In the genomic region with DNA sequence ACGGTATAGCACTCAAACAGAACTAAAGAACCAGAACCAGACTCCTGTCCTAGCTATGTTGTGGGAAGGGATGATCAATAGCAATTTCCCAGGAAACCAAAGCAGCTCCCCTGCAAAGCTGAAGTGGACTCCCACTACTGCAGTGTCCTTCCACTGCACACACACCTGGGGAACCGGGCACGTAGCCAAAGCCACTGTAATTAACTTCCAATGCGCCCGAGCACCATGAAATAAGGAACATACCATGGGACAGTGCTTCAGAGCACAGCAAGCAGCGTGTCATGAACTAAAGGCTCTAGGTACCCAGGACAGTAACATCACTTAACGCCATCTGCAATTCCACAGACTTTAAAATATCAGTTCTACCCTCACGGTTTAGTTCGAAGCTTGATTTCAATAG, we compare ENCODE assay signal across 17 mouse cellular contexts.
DNase-seq lines count a peak whose midpoint lies in the region; ATAC-seq lines count a peak whose summit lies in the region.
"Had no signal": no experiment of that assay in that cellular context is flagged by ENCODE, and none has a peak within 500 bp of the region (broad histone marks: within the 10 kb centered on the region; RNA-seq: fewer than 3 reads in every experiment).

No protein-coding gene starts in this region.

- H3K9me3 ChIP-seq in limb, embryonic 13.5 days = no peaks in the 10 kb centered on the region
- H3K9me3 ChIP-seq in limb, embryonic 10.5 days (replicated peaks) = no peaks in the 10 kb centered on the region
- H3K9me3 ChIP-seq: midbrain, embryonic 12.5 days; neural tube, embryonic 15.5 days had no signal

- no peaks in the 10 kb centered on the region for H3K27me3 ChIP-seq in limb, embryonic 13.5 days
- H3K27me3 ChIP-seq in limb, embryonic 10.5 days (ENCODE audit: low read depth, poor library complexity, severe bottlenecking) = no peaks in the 10 kb centered on the region
- H3K27me3 ChIP-seq: midbrain, embryonic 12.5 days; neural tube, embryonic 15.5 days; Patski had no signal

- H3K27ac ChIP-seq in limb, embryonic 13.5 days = no peak overlapping the region
- H3K27ac ChIP-seq in limb, embryonic 10.5 days = no peak overlapping the region
- H3K27ac ChIP-seq: midbrain, embryonic 12.5 days; neural tube, embryonic 15.5 days; stomach, postnatal 0 days had no signal

- no peak overlapping the region for H3K4me2 ChIP-seq in limb, embryonic 13.5 days (replicated peaks)
- H3K4me2 ChIP-seq: midbrain, embryonic 12.5 days; neural tube, embryonic 15.5 days had no signal

- intact Hi-C loops in gastrocnemius, postnatal 14 days (cut with DNase I; ENCODE audit: low total_unique reads) = no loop called here

- no peak overlapping the region for H3K4me3 ChIP-seq in limb, embryonic 13.5 days
- no peak overlapping the region for H3K4me3 ChIP-seq in limb, embryonic 10.5 days
- H3K4me3 ChIP-seq: midbrain, embryonic 12.5 days; neural tube, embryonic 15.5 days had no signal

- H3K36me3 ChIP-seq in limb, embryonic 13.5 days = 0 out of 2 replicates have a peak, but pooled peaks cover 4% of the 10 kb centered on the region
- H3K36me3 ChIP-seq in limb, embryonic 10.5 days = peaks cover 7% of the 10 kb centered on the region
- H3K36me3 ChIP-seq: midbrain, embryonic 12.5 days; neural tube, embryonic 15.5 days had no signal

- ATAC-seq in limb, embryonic 13.5 days (ENCODE audit: low FRiP score, low read depth) = peak; percentile 28; the same call in 1 of the 2 replicates
- no peak for ATAC-seq in cerebellum, adult (ENCODE audit: insufficient number of reproducible peaks, low FRiP score, low TSS enrichment)
- ATAC-seq: Patski had no signal

- peaks cover 10% of the 10 kb centered on the region for H3K4me1 ChIP-seq in limb, embryonic 13.5 days
- H3K4me1 ChIP-seq in limb, embryonic 10.5 days = no peaks in the 10 kb centered on the region
- H3K4me1 ChIP-seq: midbrain, embryonic 12.5 days had no signal

- WGBS in limb, embryonic 13.5 days = 59% methylated on average over 9 of the region's 9 CpGs
- WGBS in limb, embryonic 10.5 days = 94% methylated on average over 9 of the region's 9 CpGs

- peak; percentile 19 for DNase-seq in gastrocnemius, postnatal 14 days
- no peak for DNase-seq in gastrocnemius, adult 8-10 months (ENCODE audit: low spot score in 2 of 2)
- DNase-seq in limb, embryonic 10.5 days (ENCODE audit: low spot score) = no peak
- peak; percentile 6 for DNase-seq in Muller cell, postnatal 12 days (ENCODE audit: inconsistent ontology term)
- DNase-seq in kidney, postnatal 10 days = peak; percentile 63
- DNase-seq in T-cell, adult 2 months (ENCODE audit: low spot score) = no peak
- DNase-seq: adrenal gland, postnatal 14 days; cerebellum, adult 8-10 months; gastrocnemius, postnatal 36 days; lung, adult 2 months; thymus, postnatal 4 days had no signal

- H3K9ac ChIP-seq in limb, embryonic 13.5 days = no peak overlapping the region
- H3K9ac ChIP-seq: midbrain, embryonic 12.5 days; neural tube, embryonic 15.5 days had no signal

Comparison
In these comparisons a context has a peak if more than half of its experiments do, and no peak if none do; other contexts are left out.
1. DNase-seq: peak in gastrocnemius, postnatal 14 days (single experiment), Muller cell, postnatal 12 days (single experiment) and kidney, postnatal 10 days (single experiment); none in gastrocnemius, adult 8-10 months (0 of 2), limb, embryonic 10.5 days (single experiment) and T-cell, adult 2 months (single experiment).